Mouse (Mus musculus): ENCODE results near the gene Eps8l3.

DNA sequence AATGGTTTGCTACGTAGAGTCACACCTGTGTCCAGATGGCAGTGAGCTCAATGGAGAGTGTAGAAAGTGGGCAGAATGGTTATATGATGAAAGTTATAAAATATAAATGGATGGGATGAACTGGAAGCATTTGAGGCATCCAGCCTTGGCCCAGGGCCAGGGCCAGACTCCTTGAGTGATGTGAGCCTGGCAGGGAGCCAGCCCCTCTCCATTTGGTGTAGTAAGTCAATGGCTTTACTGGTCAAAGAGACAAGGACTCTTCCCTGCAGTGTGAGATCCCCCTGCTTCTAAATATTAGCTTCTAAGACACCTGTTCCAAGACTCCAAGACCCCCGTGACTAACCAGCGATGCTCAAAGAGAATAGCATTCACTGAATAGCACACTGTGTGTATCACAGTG lies 33.0 kb upstream of the Eps8l3 start:
- TF ChIP-seq CTCF (conservative IDR thresholded peaks at IDR 0.05; ENCODE audit: low read length), result no peak
- TF ChIP-seq NANOG (IDR thresholded peaks at IDR 0.05; ENCODE audit: borderline replicate concordance, low read length), result no peak

Data from E14TG2a.4 (cell line).